Comparison of ENCODE assay signal across 11 mouse cellular contexts in the genomic region with DNA sequence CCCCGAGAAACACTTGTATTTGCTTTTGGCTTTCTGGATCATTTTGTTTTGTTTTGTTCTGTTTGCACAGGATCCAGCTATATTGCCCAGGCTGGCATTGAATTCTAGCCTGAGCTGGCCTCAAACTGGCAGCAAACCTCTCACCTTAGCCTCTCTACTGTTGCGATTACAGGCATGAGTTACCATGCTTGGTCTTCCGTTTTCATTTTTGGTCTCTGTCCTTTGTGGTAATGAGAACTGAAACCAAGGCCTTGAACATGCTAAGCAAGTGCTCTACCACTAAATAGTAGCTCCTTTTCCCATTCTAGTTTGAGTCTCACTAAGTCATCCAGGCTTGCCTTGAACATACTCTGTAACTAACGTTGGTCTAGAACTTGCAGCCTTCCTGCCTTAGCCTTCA.
"Had no signal": no experiment of that assay in that cellular context is flagged by ENCODE, and none has a peak within 500 bp of the region (broad histone marks: within the 10 kb centered on the region; RNA-seq: fewer than 3 reads in every experiment).

No protein-coding gene starts in this region.

- H3K4me2 ChIP-seq: limb, embryonic 12.5 days; midbrain, embryonic 12.5 days; stomach, embryonic 15.5 days had no signal

- H3K4me3 ChIP-seq: layer of hippocampus, adult 2 months; limb, embryonic 12.5 days; midbrain, embryonic 12.5 days; stomach, embryonic 15.5 days had no signal

- H3K27ac ChIP-seq: limb, embryonic 12.5 days; liver, embryonic 14.5 days; midbrain, embryonic 12.5 days; stomach, embryonic 15.5 days had no signal

- H3K9ac ChIP-seq: limb, embryonic 12.5 days; liver, embryonic 14.5 days; midbrain, embryonic 12.5 days; stomach, embryonic 15.5 days had no signal

- H3K27me3 ChIP-seq: limb, embryonic 12.5 days; midbrain, embryonic 12.5 days; stomach, embryonic 15.5 days had no signal

- H3K9me3 ChIP-seq: limb, embryonic 12.5 days; midbrain, embryonic 12.5 days; stomach, embryonic 15.5 days had no signal

- DNase-seq: kidney, adult 11 months; kidney, postnatal 10 days; kidney, postnatal 4 days; liver; lung, postnatal 4 days; thymus, postnatal 36 days had no signal

- H3K4me1 ChIP-seq: limb, embryonic 12.5 days; midbrain, embryonic 12.5 days; stomach, embryonic 15.5 days had no signal
